Mouse (Mus musculus): ENCODE data around the gene Hsd3b5.

GRCm38 (mm10) chr3:98613963-98614362 is 16.1 kb downstream of the Hsd3b5 start:
- TF ChIP-seq GATA1 (IDR thresholded peaks at IDR 0.05; ENCODE audit: borderline replicate concordance, low read length): no peak
- TF ChIP-seq FLI1 (IDR thresholded peaks at IDR 0.05; ENCODE audit: low read length): no peak

All from megakaryocyte, embryonic 14.5 days (primary cell).